Comparison of ENCODE assay signal across 19 mouse cellular contexts in genomic region chr9:60192321-60192720, GRCm38 (mm10).
A peak's percentile ranks its signal among the peaks of the same experiment; 100 is the strongest.
DNase-seq lines count a peak whose midpoint lies in the region; ATAC-seq lines count a peak whose summit lies in the region.
"Had no signal": no experiment of that assay in that cellular context is flagged by ENCODE, and none has a peak within 500 bp of the region (broad histone marks: within the 10 kb centered on the region; RNA-seq: fewer than 3 reads in every experiment).

No protein-coding gene starts in this region.

- WGBS in heart, embryonic 12.5 days: 29% methylated on average over 5 of the region's 5 CpGs
- WGBS in midbrain, embryonic 13.5 days: 85% methylated on average over 5 of the region's 5 CpGs

- H3K4me1 ChIP-seq in heart, embryonic 12.5 days (replicated peaks): peaks cover 18% of the 10 kb centered on the region
- peaks cover 4% of the 10 kb centered on the region; the same call in 1 of the 2 replicates for H3K4me1 ChIP-seq in midbrain, embryonic 13.5 days (replicated peaks)
- H3K4me1 ChIP-seq: embryonic facial prominence, embryonic 13.5 days; forebrain, embryonic 13.5 days had no signal

- no peak for DNase-seq in heart, adult 8-10 months (ENCODE audit: low spot score)
- peak; percentile 74 for DNase-seq in adrenal gland, adult 2 months
- DNase-seq in adrenal gland, adult 8-10 months: peak; percentile 36
- peak; percentile 61 for DNase-seq in adrenal gland, postnatal 36 days
- DNase-seq: cerebellum, adult 18-20 months; cerebellum, adult 9-11 months; cerebellum, postnatal 36 days; forebrain, postnatal 0 days; gastrocnemius, postnatal 25 days; heart, postnatal 36 days; kidney, adult 11 months; kidney, adult 9 months had no signal

- no peaks in the 10 kb centered on the region for H3K36me3 ChIP-seq in heart, embryonic 12.5 days
- H3K36me3 ChIP-seq in midbrain, embryonic 13.5 days: no peaks in the 10 kb centered on the region
- H3K36me3 ChIP-seq: embryonic facial prominence, embryonic 13.5 days; heart, embryonic 15.5 days; hindbrain, embryonic 13.5 days had no signal

- H3K27ac ChIP-seq in heart, embryonic 12.5 days (ENCODE audit: poor library complexity, severe bottlenecking): peak overlapping the region; percentile 35
- no peak overlapping the region for H3K27ac ChIP-seq in midbrain, embryonic 13.5 days
- H3K27ac ChIP-seq: embryonic facial prominence, embryonic 13.5 days; forebrain, embryonic 13.5 days; heart, embryonic 15.5 days; hindbrain, embryonic 13.5 days; hindbrain, postnatal 0 days had no signal

- H3K4me3 ChIP-seq in heart, embryonic 12.5 days: no peak overlapping the region
- H3K4me3 ChIP-seq in midbrain, embryonic 13.5 days (replicated peaks): no peak overlapping the region
- H3K4me3 ChIP-seq: embryonic facial prominence, embryonic 13.5 days; forebrain, embryonic 13.5 days; heart, embryonic 15.5 days; hindbrain, embryonic 13.5 days had no signal

- H3K4me2 ChIP-seq in heart, embryonic 12.5 days: no peak overlapping the region; the same call in 1 of the 2 replicates
- H3K4me2 ChIP-seq in midbrain, embryonic 13.5 days (replicated peaks): no peak overlapping the region
- H3K4me2 ChIP-seq: embryonic facial prominence, embryonic 13.5 days; forebrain, embryonic 13.5 days; heart, embryonic 15.5 days; hindbrain, embryonic 13.5 days had no signal

- no peaks in the 10 kb centered on the region; the same call in 1 of the 2 replicates for H3K9me3 ChIP-seq in heart, embryonic 12.5 days (replicated peaks)
- no peaks in the 10 kb centered on the region for H3K9me3 ChIP-seq in midbrain, embryonic 13.5 days
- H3K9me3 ChIP-seq: embryonic facial prominence, embryonic 13.5 days; forebrain, embryonic 13.5 days; heart, embryonic 15.5 days; hindbrain, embryonic 13.5 days had no signal

- no peak overlapping the region for H3K9ac ChIP-seq in heart, embryonic 12.5 days
- H3K9ac ChIP-seq in midbrain, embryonic 13.5 days (replicated peaks): no peak overlapping the region
- H3K9ac ChIP-seq: embryonic facial prominence, embryonic 13.5 days; forebrain, embryonic 13.5 days; forebrain, postnatal 0 days; heart, embryonic 15.5 days; hindbrain, embryonic 13.5 days had no signal

- no peaks in the 10 kb centered on the region for H3K27me3 ChIP-seq in heart, embryonic 12.5 days (replicated peaks)
- no peaks in the 10 kb centered on the region for H3K27me3 ChIP-seq in midbrain, embryonic 13.5 days
- H3K27me3 ChIP-seq: embryonic facial prominence, embryonic 13.5 days; forebrain, embryonic 13.5 days; heart, embryonic 15.5 days; hindbrain, embryonic 13.5 days had no signal

- ATAC-seq in heart, embryonic 12.5 days (ENCODE audit: insufficient number of reproducible peaks, low FRiP score): no peak
- ATAC-seq in midbrain, embryonic 13.5 days: no peak
- ATAC-seq: forebrain, embryonic 13.5 days; forebrain, postnatal 0 days; hindbrain, postnatal 0 days had no signal
